Mouse (Mus musculus): ENCODE measurements around the gene Trim30c. TPM values are rescaled to one million over a fixed set of nuclear protein-coding genes. Genes with fewer than 3 reads are reported as not detected.
"Not testable (repeated sequence)": the region's sequence is repeated elsewhere in the genome, so short reads cannot be mapped to it uniquely, and the experiment has no call there.

Gene Trim30c
- 0.22 and 0.28 TPM in 2 replicates for polyA plus RNA-seq (2015; fragmentation: Nextera tagmentation; extraction: Ambion mirVana)

GRCm38 (mm10) chr7:104400698-104401097 lies at the start of gene Trim30c:
TSS of gene Trim30c (minus strand) at chr7:104400837.
- Histone ChIP-seq H3K4me1 (no peaks in the 10 kb centered on the region), H3K4me3 (replicated peaks) (no peak within 1 kb of the TSS), H3K9me3 (replicated peaks) (no peaks in the 10 kb centered on the region), H3K27me3 (no peaks in the 10 kb centered on the region), H3K4me2 (replicated peaks) (no peak within 1 kb of the TSS), H3K27ac (replicated peaks) (no peak within 1 kb of the TSS), H3K9ac (no peak within 1 kb of the TSS), H3K36me3 (no peaks in the 10 kb centered on the region)
- 64% methylated on average over 1 of the region's 1 CpGs for WGBS
- no peak for ATAC-seq (ENCODE audit: insufficient number of reproducible peaks, low FRiP score, low TSS enrichment, low read depth)

GRCm38 (mm10) chr7:104445961-104446645 lies 45.5 kb upstream of the Trim30c start:
- no peak overlapping the region for H3K4me3 ChIP-seq (replicated peaks)
- H3K36me3 ChIP-seq = no peaks in the 10 kb centered on the region
- H3K4me1 ChIP-seq = no peaks in the 10 kb centered on the region
- no peaks in the 10 kb centered on the region for H3K9me3 ChIP-seq (replicated peaks)
- no peak overlapping the region for H3K4me2 ChIP-seq (replicated peaks)
- H3K27me3 ChIP-seq = no peaks in the 10 kb centered on the region
- no peak for ATAC-seq (ENCODE audit: insufficient number of reproducible peaks, low FRiP score, low TSS enrichment, low read depth)
- no peak overlapping the region; the same call in 1 of the 2 replicates for H3K27ac ChIP-seq (replicated peaks)
- no peak overlapping the region for H3K9ac ChIP-seq
- 37% methylated on average over 2 of the region's 2 CpGs for WGBS

DNA sequence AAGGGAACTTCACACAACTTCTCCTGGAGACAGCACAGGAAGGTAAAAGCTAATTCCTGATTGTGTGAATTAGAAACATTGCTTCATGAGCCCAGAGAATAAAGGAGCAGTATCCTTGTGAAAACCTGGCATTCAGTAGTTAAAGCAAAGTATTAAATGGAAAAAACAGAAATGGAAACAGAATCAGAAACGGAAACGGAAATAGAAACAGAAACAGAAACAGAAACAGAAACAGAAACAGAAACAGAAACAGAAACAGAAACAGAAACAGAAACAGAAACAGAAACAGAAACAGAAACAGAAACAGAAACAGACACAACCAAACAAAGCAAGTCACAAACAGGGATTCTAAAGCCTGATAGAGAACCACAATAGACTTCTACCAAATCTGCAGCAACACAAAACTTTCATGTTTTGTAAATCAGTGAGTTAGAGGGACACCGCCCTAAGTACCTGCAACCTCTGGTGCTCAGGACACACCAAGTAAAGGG lies 3.9 kb upstream of the Trim30c start:
- Histone ChIP-seq H3K4me2 (replicated peaks) (no peak overlapping the region), H3K4me3 (replicated peaks) (no peak overlapping the region), H3K27me3 (no peaks in the 10 kb centered on the region), H3K9ac (no peak overlapping the region), H3K4me1 (no peaks in the 10 kb centered on the region), H3K9me3 (replicated peaks) (no peaks in the 10 kb centered on the region), H3K36me3 (no peaks in the 10 kb centered on the region), H3K27ac (replicated peaks) (no peak overlapping the region)
- 80% methylated on average over 3 of the region's 3 CpGs for WGBS
- no peak for ATAC-seq (ENCODE audit: insufficient number of reproducible peaks, low FRiP score, low TSS enrichment, low read depth)

GRCm38 (mm10) chr7:104401140-104401539 lies 503 bp upstream of the Trim30c start:
- Histone ChIP-seq H3K27ac (replicated peaks) (no peak overlapping the region), H3K9me3 (replicated peaks) (no peaks in the 10 kb centered on the region), H3K4me3 (replicated peaks) (no peak overlapping the region), H3K9ac (no peak overlapping the region), H3K4me2 (replicated peaks) (no peak overlapping the region), H3K36me3 (no peaks in the 10 kb centered on the region), H3K4me1 (no peaks in the 10 kb centered on the region), H3K27me3 (no peaks in the 10 kb centered on the region)
- ATAC-seq (ENCODE audit: insufficient number of reproducible peaks, low FRiP score, low TSS enrichment, low read depth) = no peak

GRCm38 (mm10) chr7:104398492-104398891 lies 2.1 kb downstream of the Trim30c start:
- Histone ChIP-seq H3K27me3 (no peaks in the 10 kb centered on the region), H3K4me2 (replicated peaks) (no peak overlapping the region), H3K36me3 (no peaks in the 10 kb centered on the region), H3K9me3 (replicated peaks) (no peaks in the 10 kb centered on the region), H3K4me3 (replicated peaks) (no peak overlapping the region), H3K4me1 (no peaks in the 10 kb centered on the region), H3K27ac (replicated peaks) (no peak overlapping the region), H3K9ac (no peak overlapping the region)
- no peak for ATAC-seq (ENCODE audit: insufficient number of reproducible peaks, low FRiP score, low TSS enrichment, low read depth)
- WGBS = 59% methylated on average over 1 of the region's 1 CpGs

GRCm38 (mm10) chr7:104369736-104370414 lies 30.8 kb downstream of the Trim30c start, which contains the start of gene Trim30b:
TSS of gene Trim30b (minus strand) at chr7:104369884.
- Histone ChIP-seq H3K4me3 (replicated peaks) (no peak within 1 kb of the TSS), H3K4me2 (replicated peaks) (no peak within 1 kb of the TSS), H3K4me1 (no peaks in the 10 kb centered on the region), H3K27me3 (no peaks in the 10 kb centered on the region), H3K36me3 (no peaks in the 10 kb centered on the region), H3K9ac (no peak within 1 kb of the TSS), H3K27ac (replicated peaks) (no peak within 1 kb of the TSS), H3K9me3 (replicated peaks) (no peaks in the 10 kb centered on the region)
- ATAC-seq (ENCODE audit: insufficient number of reproducible peaks, low FRiP score, low TSS enrichment, low read depth) = no peak; the same call in 1 of the 2 replicates
- WGBS = 71% methylated on average over 1 of the region's 1 CpGs

DNA sequence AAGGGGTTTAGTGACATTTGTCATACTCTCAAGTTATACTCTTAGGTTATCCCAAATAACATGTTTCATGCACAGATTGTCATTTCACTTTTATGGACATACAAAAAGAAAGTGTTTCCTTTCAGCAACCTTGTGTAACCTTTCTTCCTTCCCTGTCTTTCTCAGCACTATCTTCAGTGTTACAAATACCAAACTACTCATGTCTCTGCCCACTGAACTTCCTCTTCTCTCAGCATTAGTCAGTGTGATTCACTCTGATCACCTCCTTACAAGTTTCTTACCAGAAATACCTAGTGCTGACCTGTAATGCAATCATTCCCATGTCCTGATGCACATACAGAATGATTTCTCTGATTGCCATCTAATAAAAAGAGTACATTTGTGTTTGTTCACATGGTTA lies 34.3 kb downstream of the Trim30c start:
- Histone ChIP-seq H3K36me3 (no peaks in the 10 kb centered on the region), H3K9ac (no peak overlapping the region), H3K4me2 (replicated peaks) (no peak overlapping the region), H3K4me3 (replicated peaks) (no peak overlapping the region), H3K27ac (replicated peaks) (no peak overlapping the region), H3K4me1 (no peaks in the 10 kb centered on the region), H3K27me3 (no peaks in the 10 kb centered on the region), H3K9me3 (replicated peaks) (no peaks in the 10 kb centered on the region)
- no peak for ATAC-seq (ENCODE audit: insufficient number of reproducible peaks, low FRiP score, low TSS enrichment, low read depth)

DNA sequence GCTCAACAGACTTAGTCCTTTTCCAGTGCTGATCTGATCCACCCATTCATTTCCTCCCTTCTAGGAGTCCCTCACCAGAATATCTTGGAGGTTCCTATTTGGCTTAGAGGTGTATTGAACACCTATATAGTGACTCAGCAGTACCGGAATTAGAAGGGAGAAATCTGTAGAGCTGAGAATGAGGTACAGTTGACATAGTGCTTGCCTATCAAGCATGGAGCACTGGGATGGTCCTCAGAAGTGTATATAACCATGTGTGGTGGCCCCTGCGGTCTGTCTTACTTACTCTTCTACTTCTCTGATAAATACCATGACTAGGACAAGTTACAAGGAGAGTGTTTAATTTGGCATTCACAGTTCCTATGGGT lies 47.1 kb downstream of the Trim30c start:
- Histone ChIP-seq H3K9me3 (replicated peaks) (no peaks in the 10 kb centered on the region), H3K9ac (no peak overlapping the region), H3K4me3 (replicated peaks) (peak overlapping the region; percentile 47), H3K36me3 (no peaks in the 10 kb centered on the region), H3K4me1 (no peaks in the 10 kb centered on the region), H3K27me3 (no peaks in the 10 kb centered on the region), H3K27ac (replicated peaks) (no peak overlapping the region), H3K4me2 (replicated peaks) (peak overlapping the region; percentile 50)
- 79% methylated on average over 2 of the region's 2 CpGs for WGBS
- no peak for ATAC-seq (ENCODE audit: insufficient number of reproducible peaks, low FRiP score, low TSS enrichment, low read depth)

- 5% methylated on average over 14 of the region's 14 CpGs for WGBS
- Histone ChIP-seq H3K9ac (no peak within 1 kb of the TSS), H3K4me3 (replicated peaks) (peak within 1 kb of the TSS; percentile 47), H3K27ac (replicated peaks) (peak within 1 kb of the TSS; percentile 51; the same call in 1 of the 2 replicates), H3K36me3 (no peaks in the 10 kb centered on the region), H3K9me3 (replicated peaks) (no peaks in the 10 kb centered on the region), H3K4me1 (no peaks in the 10 kb centered on the region), H3K4me2 (replicated peaks) (peak within 1 kb of the TSS; percentile 50), H3K27me3 (no peaks in the 10 kb centered on the region)
- peak; percentile 93 for ATAC-seq (ENCODE audit: insufficient number of reproducible peaks, low FRiP score, low TSS enrichment, low read depth)
Measured at GRCm38 (mm10) chr7:104352717-104353599, 47.7 kb downstream of the Trim30c start, which contains the start of gene Trim12c. TSS of gene Trim12c (minus strand) at chr7:104353362.

- not testable (repeated sequence) for H3K9me3 ChIP-seq (replicated peaks); ATAC-seq (ENCODE audit: insufficient number of reproducible peaks, low FRiP score, low TSS enrichment, low read depth); H3K27me3 ChIP-seq; H3K27ac ChIP-seq (replicated peaks); H3K4me1 ChIP-seq; H3K4me3 ChIP-seq (replicated peaks); H3K4me2 ChIP-seq (replicated peaks); H3K36me3 ChIP-seq; H3K9ac ChIP-seq
- 94% methylated on average over 4 of the region's 4 CpGs for WGBS
Measured at GRCm38 (mm10) chr7:104348043-104348442, 52.6 kb downstream of the Trim30c start.

GRCm38 (mm10) chr7:104340744-104341143 lies 59.9 kb downstream of the Trim30c start:
- not testable (repeated sequence) for H3K27me3 ChIP-seq; H3K9ac ChIP-seq; H3K9me3 ChIP-seq (replicated peaks); H3K27ac ChIP-seq (replicated peaks); H3K4me3 ChIP-seq (replicated peaks); H3K36me3 ChIP-seq; H3K4me2 ChIP-seq (replicated peaks); ATAC-seq (ENCODE audit: insufficient number of reproducible peaks, low FRiP score, low TSS enrichment, low read depth); H3K4me1 ChIP-seq
- 87% methylated on average over 2 of the region's 4 CpGs for WGBS

All from embryonic facial prominence, embryonic 15.5 days (tissue).